Mouse (Mus musculus): ENCODE data around the gene Il34.

Gene Il34

DNA sequence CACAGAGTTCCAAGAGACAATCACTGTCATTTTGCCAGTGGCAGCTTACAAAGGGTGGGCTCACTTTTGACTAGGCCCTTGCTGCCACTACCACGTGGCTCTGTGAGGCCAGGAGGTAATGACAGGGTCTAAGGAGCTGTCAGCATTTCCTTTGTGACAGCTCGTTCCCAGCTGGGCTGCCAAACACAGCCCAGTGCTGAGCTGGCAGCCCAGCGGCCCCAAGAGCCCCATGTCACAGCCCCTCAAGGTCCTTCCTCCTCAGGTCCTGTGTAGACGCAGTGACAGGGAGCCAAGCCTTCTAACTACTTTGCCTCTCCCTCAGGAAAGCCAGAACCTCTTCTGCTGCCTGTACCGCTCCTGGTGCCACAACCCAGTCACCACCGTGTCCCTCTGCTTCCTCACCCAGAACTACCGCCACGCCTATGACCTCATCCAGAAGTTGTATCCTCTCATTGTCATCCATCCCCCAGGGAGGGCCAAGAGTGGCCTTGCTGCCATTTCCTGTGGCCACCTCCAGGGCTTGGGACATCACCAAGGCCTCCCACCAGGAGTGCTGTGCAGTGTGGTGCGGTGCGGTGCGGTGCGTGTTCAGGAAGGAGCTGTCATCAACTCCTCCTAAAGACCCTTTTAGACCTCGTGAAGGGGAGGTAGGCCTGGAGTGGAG lies 94.3 kb downstream of the Il34 start:
- DNase-seq (ENCODE audit: low spot score in 2 of 2): no peak

DNA sequence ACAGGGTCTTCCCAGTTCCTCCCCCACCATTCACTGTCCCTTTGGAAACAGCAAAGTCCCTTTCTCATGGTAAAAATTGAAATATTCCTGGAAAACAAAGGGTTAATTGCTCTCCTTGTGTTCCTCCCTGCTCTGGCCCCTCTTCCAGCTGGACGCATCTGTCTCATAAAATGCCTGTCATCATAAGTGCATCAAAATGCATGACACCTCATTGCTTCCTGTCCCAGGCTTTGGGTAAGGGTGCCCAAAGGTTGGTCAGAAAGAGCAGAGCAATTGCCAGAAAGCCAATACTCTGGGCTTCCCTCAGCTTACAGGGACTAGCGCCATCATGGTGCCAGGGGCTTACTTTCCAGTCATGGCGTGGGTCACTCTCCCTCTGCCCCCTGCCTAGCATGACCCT lies 95.1 kb downstream of the Il34 start:
- DNase-seq (ENCODE audit: low spot score in 2 of 2): no peak

- DNase-seq (ENCODE audit: low spot score in 2 of 2): no peak
These were observed 97.3 kb downstream of the Il34 start for GRCm38 (mm10) chr8:110708429-110708828.

GRCm38 (mm10) chr8:110706288-110706870 lies 99.3 kb downstream of the Il34 start:
- DNase-seq (ENCODE audit: low spot score in 2 of 2): no peak

DNA sequence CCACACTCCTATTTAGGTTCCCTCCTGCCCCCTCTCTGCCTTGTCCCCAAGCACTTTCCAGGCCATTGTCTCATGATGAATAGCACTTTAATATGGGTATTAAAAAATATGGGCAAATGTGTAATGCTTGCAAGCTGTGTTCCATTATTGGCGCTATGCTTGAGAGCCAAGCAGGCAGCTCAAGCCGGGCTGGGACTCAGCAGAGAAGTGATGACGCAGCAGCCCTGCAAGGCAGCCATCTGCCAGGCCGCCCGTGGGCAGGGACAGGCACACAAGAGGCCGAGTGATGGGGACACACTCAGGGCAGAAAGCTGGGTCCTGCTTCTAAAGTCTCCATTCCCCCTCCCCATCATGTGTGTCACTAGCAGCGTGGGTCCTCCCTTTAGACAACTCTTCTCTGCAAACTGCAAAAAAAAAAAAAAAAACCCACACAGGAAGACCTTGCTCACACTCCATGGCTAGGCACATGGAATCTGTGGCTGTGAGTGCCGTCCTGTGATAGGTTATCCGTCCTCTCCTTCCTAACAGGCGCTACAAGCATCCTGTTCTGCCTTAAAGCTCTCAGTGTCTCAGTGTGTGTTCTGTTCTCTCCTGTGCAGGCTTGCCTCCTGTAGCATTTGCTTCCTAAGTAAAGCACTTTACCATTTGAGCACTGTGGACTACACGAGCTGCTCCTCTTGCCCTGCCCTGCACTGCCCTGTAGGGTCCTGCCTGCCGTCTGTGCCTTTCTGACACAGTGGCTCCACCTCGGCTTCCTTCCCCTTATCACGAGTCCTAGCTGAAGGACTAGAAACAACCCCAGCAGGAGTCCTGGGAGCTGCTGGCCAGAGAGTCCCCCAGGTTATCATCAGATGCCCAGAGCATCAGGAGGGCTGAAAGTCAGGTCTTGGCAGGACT lies 100.1 kb downstream of the Il34 start:
- DNase-seq (ENCODE audit: low spot score in 2 of 2): no peak

DNA sequence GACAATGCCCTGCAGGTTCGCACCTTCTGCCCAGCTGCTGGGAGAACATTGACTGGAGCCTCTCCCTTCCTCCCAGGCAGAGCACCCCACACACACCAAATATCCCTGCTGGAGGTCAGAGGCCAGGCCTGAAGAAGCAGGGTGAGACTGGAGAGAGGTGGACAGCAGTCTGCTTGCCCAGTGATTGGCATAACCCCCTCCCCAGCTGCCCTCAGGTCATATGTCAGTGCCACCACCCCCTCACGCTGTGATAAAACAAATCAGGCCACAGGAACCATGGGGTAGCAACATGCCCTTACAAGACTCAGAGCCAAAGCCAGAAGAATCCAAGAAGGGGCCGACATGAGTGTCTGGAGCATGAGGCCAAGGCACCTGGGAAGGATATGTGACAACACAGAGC lies 101.6 kb downstream of the Il34 start:
- no peak for DNase-seq (ENCODE audit: low spot score in 2 of 2)

DNA sequence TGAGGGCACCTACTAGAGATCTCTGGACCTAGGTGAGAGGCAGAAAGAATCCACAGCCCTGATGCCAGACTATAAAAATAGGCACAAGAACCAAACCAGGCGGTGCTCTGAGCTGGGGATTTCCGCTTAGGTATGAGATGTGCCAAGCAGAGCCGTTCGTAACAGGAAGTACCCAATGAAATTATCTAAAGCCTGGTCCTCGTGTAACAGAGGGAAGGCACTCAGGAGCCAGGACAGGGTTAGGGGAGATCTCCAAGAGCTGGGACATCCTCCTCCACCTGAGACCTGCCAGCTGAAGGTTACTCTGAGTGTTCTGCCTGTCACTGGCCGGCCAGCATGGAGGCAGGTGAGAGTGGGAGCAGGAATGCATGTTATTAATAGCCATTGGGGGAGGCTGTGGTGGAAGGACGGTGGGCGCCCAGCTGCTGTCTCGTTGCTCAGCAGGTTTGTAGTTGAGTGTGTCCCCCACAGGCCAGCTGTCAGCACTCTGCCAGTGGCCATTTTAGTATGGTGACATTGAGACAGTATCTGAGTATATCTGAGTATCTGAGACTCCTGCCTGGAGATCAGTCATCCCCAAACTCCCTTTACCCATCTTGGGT lies 102.2 kb downstream of the Il34 start:
- DNase-seq (ENCODE audit: low spot score in 2 of 2): no peak

DNA sequence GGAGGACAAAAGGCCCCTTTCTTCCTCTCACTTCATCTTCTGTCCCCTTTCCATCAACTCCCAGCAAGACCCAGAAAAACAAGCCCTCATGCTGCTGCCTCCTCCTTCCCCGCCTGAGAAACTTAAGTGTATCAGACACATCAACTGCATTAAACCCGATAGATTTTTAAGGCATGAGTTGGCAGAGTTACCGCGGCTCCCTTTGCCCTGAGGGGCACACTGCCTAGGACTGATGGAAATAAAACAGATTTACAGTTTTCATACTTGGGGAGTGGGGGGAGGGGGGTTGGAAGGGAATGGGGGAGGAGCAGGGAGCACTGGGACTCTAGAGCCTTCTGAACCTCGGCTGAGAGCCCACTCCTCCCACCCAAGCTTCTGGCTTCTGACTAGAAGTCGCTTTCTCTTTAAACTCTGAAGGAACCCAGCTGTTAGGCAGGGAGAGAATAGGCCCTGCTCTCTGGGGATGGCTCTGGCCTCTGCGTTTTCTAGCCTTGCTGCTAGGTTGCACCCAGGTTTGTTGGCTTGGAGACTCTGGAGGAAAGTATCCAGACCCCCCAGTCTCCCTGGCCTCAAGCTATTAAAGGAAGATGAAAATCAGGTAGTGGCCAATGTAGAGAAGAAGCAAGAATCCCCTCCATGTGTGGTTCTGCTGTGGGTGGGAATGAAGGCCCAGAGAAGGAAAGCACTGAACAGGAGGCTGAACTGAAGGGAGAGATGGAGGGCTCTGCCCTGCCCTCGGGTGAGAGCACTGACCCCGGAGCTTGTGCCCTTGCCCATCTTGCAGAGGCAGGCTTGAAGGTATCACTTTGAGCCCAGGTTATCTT lies 102.9 kb downstream of the Il34 start:
- DNase-seq (ENCODE audit: low spot score in 2 of 2): no peak

DNA sequence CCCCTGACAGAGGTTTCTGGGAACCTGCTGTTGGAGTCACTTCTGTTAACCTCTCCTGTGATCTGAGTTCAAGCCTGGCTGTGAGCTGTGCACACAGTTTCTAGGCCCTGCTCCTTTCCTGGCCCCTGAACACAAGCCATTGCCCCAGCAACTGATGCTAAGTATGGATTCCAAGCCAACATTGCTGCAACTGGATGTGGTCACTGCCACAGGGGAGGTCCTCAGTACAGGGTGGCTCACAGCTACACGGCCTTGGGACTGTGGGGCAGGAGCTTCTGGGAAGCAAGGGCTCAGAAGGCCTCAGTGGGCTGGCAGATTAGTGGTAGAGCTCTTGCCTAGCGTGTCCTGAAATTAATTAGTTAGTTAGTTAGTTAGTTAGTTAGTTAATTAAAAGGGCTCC lies 105.2 kb downstream of the Il34 start:
- DNase-seq (ENCODE audit: low spot score in 2 of 2): no peak

GRCm38 (mm10) chr8:110699501-110699900 lies 106.2 kb downstream of the Il34 start:
- no peak for DNase-seq (ENCODE audit: low spot score in 2 of 2)

- no peak for DNase-seq (ENCODE audit: low spot score in 2 of 2)
These were observed 107.6 kb downstream of the Il34 start for GRCm38 (mm10) chr8:110698098-110698497.

DNA sequence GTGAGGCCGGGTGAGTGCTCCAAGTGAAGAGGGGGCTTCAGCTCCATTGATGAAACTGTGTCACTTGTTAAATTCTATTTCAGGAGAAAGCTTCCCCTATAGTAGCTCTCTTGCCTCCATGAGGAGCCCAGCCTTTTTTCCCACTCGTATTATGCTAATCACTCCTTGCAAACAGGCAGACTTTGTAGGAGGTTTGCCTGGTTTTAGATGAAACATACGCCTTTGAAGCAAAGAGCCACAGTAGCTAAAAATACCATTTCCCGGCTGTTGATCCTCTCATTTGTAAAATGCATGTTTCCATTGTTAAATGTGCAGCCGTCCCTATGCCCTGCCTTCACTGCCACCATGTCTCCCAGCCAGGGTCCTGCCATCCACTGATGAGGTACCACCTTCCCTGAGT lies 108.2 kb downstream of the Il34 start:
- DNase-seq (ENCODE audit: low spot score in 2 of 2): no peak

GRCm38 (mm10) chr8:110696051-110696450 lies 109.7 kb downstream of the Il34 start:
- no peak for DNase-seq (ENCODE audit: low spot score in 2 of 2)

DNA sequence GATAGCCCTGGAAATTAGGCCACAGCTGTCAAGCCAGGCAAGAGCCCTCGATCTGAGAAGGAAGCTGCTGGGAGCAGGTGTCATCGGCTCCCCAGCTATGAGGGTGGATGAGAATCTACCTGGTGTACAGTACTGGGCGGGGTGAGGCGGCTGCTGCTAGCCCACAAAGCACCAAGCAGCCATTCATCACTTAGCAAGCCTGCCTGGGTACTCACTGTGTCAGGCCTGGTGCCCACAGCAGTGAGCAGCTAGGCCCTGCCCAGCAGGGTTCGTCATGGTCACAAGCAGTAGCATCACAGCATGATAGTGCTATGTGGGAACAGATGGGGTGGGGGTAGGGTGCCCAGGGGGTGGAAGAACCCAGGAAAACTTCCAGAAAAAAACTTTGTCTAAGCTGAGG lies 110.3 kb downstream of the Il34 start:
- no peak for DNase-seq (ENCODE audit: low spot score in 2 of 2)

DNA sequence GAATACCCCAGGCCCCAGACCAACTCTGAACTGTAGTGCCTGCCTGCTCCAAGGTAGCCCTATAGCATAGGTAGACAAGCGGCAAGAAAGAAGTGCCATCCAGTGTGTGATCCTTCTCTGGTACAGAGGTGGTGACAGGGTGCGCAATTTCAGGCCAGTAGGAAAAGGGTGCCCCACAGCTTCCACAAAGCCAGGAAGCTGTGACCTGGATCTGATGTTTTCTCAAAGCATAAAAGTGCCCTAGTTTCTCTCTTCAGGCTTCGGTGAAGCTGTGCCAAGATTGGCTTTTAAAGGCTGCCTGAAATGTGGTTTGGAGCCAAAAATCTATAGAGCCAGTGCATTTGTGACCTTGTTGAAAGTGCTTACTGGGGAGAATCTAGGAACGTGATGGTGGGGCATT lies 110.9 kb downstream of the Il34 start:
- DNase-seq (ENCODE audit: low spot score in 2 of 2): no peak

- DNase-seq (ENCODE audit: low spot score in 2 of 2): no peak
These were observed 111.5 kb downstream of the Il34 start for GRCm38 (mm10) chr8:110694226-110694625.

Measured in thymus, postnatal 10 days (tissue).